Mouse (Mus musculus): Measurements from ENCODE around the gene Klhl15. TPM values are rescaled to one million over a fixed set of nuclear protein-coding genes. Genes with fewer than 3 reads are reported as not detected.
A peak's percentile ranks its signal among the peaks of the same experiment; 100 is the strongest.

Gene Klhl15
- polyA plus RNA-seq, 1 experiment from 2014 or later: 14.7 TPM

- WGBS: 13% methylated on average over 20 of the region's 25 CpGs
Measured at GRCm38 (mm10) chrX:94233936-94234531, 365 bp upstream of the Klhl15 start.

GRCm38 (mm10) chrX:94235190-94235555, 774 bp downstream of the Klhl15 start:
- peak overlapping the region; percentile 40 for H3K4me2 ChIP-seq (ENCODE audit: low read depth, low read length)
- H3K4me3 ChIP-seq (ENCODE audit: low read depth, low read length): peak overlapping the region; percentile 57
- WGBS: 12% methylated on average over 35 of the region's 35 CpGs
- no peaks in the 10 kb centered on the region for H3K36me3 ChIP-seq (ENCODE audit: control insufficient read depth, insufficient read depth, low read length)
- H3K9ac ChIP-seq (replicated peaks; ENCODE audit: low read depth, low read length): peak overlapping the region; percentile 57
- no peak; the same call in 1 of the 2 replicates for ATAC-seq (ENCODE audit: low read depth)
- no peaks in the 10 kb centered on the region for H3K9me3 ChIP-seq (ENCODE audit: control insufficient read depth, low read length)
- H3K27ac ChIP-seq (ENCODE audit: low read depth, low read length): peak overlapping the region; percentile 86
- no peaks in the 10 kb centered on the region for H3K4me1 ChIP-seq (ENCODE audit: control insufficient read depth, insufficient read depth, low read length)
- H3K27me3 ChIP-seq (ENCODE audit: control insufficient read depth, insufficient read depth, low read length): peaks cover 18% of the 10 kb centered on the region

More at GRCm38 (mm10) chrX:94233936-94234531, 365 bp upstream of the Klhl15 start:
- peak overlapping the region; percentile 57 for H3K4me3 ChIP-seq (ENCODE audit: low read depth, low read length)
- peak overlapping the region; percentile 57 for H3K9ac ChIP-seq (replicated peaks; ENCODE audit: low read depth, low read length)
- peak overlapping the region; percentile 40 for H3K4me2 ChIP-seq (ENCODE audit: low read depth, low read length)
- H3K9me3 ChIP-seq (ENCODE audit: control insufficient read depth, low read length): no peaks in the 10 kb centered on the region
- H3K4me1 ChIP-seq (ENCODE audit: control insufficient read depth, insufficient read depth, low read length): no peaks in the 10 kb centered on the region
- H3K36me3 ChIP-seq (ENCODE audit: control insufficient read depth, insufficient read depth, low read length): no peaks in the 10 kb centered on the region
- no peak; the same call in 1 of the 2 replicates for ATAC-seq (ENCODE audit: low read depth)
- peaks cover 18% of the 10 kb centered on the region for H3K27me3 ChIP-seq (ENCODE audit: control insufficient read depth, insufficient read depth, low read length)
- peak overlapping the region; percentile 86 for H3K27ac ChIP-seq (ENCODE audit: low read depth, low read length)

GRCm38 (mm10) chrX:94235601-94236000, 1.2 kb downstream of the Klhl15 start:
- Histone ChIP-seq H3K27me3 (ENCODE audit: control insufficient read depth, insufficient read depth, low read length) (peaks cover 15% of the 10 kb centered on the region), H3K4me2 (ENCODE audit: low read depth, low read length) (peak overlapping the region; percentile 40), H3K9ac (replicated peaks; ENCODE audit: low read depth, low read length) (peak overlapping the region; percentile 57; the same call in 1 of the 2 replicates), H3K4me1 (ENCODE audit: control insufficient read depth, insufficient read depth, low read length) (no peaks in the 10 kb centered on the region), H3K27ac (ENCODE audit: low read depth, low read length) (no peak overlapping the region), H3K9me3 (ENCODE audit: control insufficient read depth, low read length) (no peaks in the 10 kb centered on the region), H3K4me3 (ENCODE audit: low read depth, low read length) (peak overlapping the region; percentile 57), H3K36me3 (ENCODE audit: control insufficient read depth, insufficient read depth, low read length) (no peaks in the 10 kb centered on the region)
- WGBS: 16% methylated on average over 12 of the region's 12 CpGs
- no peak for ATAC-seq (ENCODE audit: low read depth)

DNA sequence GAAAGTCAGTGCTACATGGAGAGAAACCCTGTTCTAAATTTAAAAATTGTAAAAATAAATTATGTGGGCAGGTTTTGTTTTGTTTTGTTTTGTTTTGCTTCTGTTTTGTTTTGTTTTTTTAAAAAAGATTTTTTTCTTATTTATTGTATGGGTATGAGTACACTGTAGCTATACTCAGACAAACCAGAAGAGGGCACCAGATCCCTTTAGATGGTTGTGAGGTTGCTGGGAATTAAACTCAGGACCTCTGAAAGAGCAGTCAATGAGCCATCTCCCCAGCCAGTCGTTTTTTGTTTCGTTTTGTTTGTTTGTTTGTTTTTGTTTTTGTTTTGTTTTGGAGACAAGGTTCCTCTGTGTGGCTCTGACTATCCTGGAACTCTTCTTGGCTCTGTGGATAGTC, 54.5 kb downstream of the Klhl15 start:
- Histone ChIP-seq H3K36me3 (ENCODE audit: control insufficient read depth, insufficient read depth, low read length) (no peaks in the 10 kb centered on the region), H3K4me3 (ENCODE audit: low read depth, low read length) (no peak overlapping the region), H3K4me2 (ENCODE audit: low read depth, low read length) (no peak overlapping the region), H3K9ac (replicated peaks; ENCODE audit: low read depth, low read length) (no peak overlapping the region), H3K27me3 (ENCODE audit: control insufficient read depth, insufficient read depth, low read length) (peaks cover 2% of the 10 kb centered on the region; the same call in 1 of the 2 replicates), H3K4me1 (ENCODE audit: control insufficient read depth, insufficient read depth, low read length) (no peaks in the 10 kb centered on the region), H3K9me3 (ENCODE audit: control insufficient read depth, low read length) (no peaks in the 10 kb centered on the region), H3K27ac (ENCODE audit: low read depth, low read length) (no peak overlapping the region)
- no peak for ATAC-seq (ENCODE audit: low read depth)
- 9% methylated on average over 2 of the region's 2 CpGs for WGBS

DNA sequence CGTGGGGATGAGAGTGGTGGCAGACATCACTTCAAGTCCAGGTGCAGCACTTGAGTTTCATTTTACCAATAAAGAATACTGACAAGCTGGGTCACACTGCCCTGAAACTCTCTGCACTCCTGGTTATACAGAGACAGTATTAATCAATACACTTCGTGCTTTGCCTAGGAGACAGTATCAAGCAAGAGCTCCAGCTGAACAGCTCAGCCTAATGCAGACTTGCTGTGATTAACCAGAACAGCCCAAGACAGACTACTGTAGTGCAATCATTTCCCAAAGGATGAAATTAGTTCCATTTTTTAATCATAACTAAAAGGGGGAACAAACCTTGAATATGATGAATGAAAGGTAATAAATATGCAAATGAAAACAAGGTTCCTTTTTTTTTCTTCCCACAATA, 68.5 kb downstream of the Klhl15 start:
- WGBS: 43% methylated on average over 2 of the region's 2 CpGs
- no peak overlapping the region for H3K27ac ChIP-seq (ENCODE audit: low read depth, low read length)
- H3K4me1 ChIP-seq (ENCODE audit: control insufficient read depth, insufficient read depth, low read length): no peaks in the 10 kb centered on the region
- ATAC-seq (ENCODE audit: low read depth): peak; percentile 34; the same call in 1 of the 2 replicates
- H3K4me3 ChIP-seq (ENCODE audit: low read depth, low read length): no peak overlapping the region
- no peaks in the 10 kb centered on the region for H3K9me3 ChIP-seq (ENCODE audit: control insufficient read depth, low read length)
- no peaks in the 10 kb centered on the region for H3K36me3 ChIP-seq (ENCODE audit: control insufficient read depth, insufficient read depth, low read length)
- no peak overlapping the region for H3K4me2 ChIP-seq (ENCODE audit: low read depth, low read length)
- peaks cover 4% of the 10 kb centered on the region; the same call in 1 of the 2 replicates for H3K27me3 ChIP-seq (ENCODE audit: control insufficient read depth, insufficient read depth, low read length)
- no peak overlapping the region for H3K9ac ChIP-seq (replicated peaks; ENCODE audit: low read depth, low read length)

- no peak overlapping the region for H3K9ac ChIP-seq (replicated peaks; ENCODE audit: low read depth, low read length)
- H3K36me3 ChIP-seq (ENCODE audit: control insufficient read depth, insufficient read depth, low read length): no peaks in the 10 kb centered on the region
- H3K27ac ChIP-seq (ENCODE audit: low read depth, low read length): no peak overlapping the region
- no peak overlapping the region for H3K4me2 ChIP-seq (ENCODE audit: low read depth, low read length)
- WGBS: 59% methylated on average over 11 of the region's 11 CpGs
- no peak for ATAC-seq (ENCODE audit: low read depth)
- no peak overlapping the region for H3K4me3 ChIP-seq (ENCODE audit: low read depth, low read length)
- H3K9me3 ChIP-seq (ENCODE audit: control insufficient read depth, low read length): no peaks in the 10 kb centered on the region
- peaks cover 3% of the 10 kb centered on the region; the same call in 1 of the 2 replicates for H3K27me3 ChIP-seq (ENCODE audit: control insufficient read depth, insufficient read depth, low read length)
- H3K4me1 ChIP-seq (ENCODE audit: control insufficient read depth, insufficient read depth, low read length): no peaks in the 10 kb centered on the region
Measured at GRCm38 (mm10) chrX:94321036-94321902, 86.9 kb downstream of the Klhl15 start.

Small RNA genes lying within 50 kb of the gene (microRNA-seq; reads per million reads assigned to microRNA genes)
- not detected for gene Mir7673

Other genes with a start within 250 kb of the Klhl15 start
- 25.0 and 27.2 TPM in 2 replicates for gene Zfx, start 110.9 kb upstream of the Klhl15 start, polyA plus RNA-seq (2014; fragmentation: Nextera tagmentation; extraction: Ambion mirVana)
- gene Eif2s3x, start 21.7 kb upstream of the Klhl15 start, polyA plus RNA-seq (2014; fragmentation: Nextera tagmentation; extraction: Ambion mirVana): 96.2 and 122 TPM in 2 replicates
- gene Fam90a1b, start 132.2 kb downstream of the Klhl15 start, polyA plus RNA-seq (2014; fragmentation: Nextera tagmentation; extraction: Ambion mirVana): not detected in 2 replicates
- gene Apoo, start 132.5 kb downstream of the Klhl15 start, polyA plus RNA-seq (2014; fragmentation: Nextera tagmentation; extraction: Ambion mirVana): 133 and 145 TPM in 2 replicates